Mouse (Mus musculus): ENCODE measurements at regions not wholly inside any gene's neighbourhood (a gene's known extent, or its start where the extent isn't known, plus 50 kb on each side); places are given as distances from the start of the nearest gene placed in this dataset.

DNA sequence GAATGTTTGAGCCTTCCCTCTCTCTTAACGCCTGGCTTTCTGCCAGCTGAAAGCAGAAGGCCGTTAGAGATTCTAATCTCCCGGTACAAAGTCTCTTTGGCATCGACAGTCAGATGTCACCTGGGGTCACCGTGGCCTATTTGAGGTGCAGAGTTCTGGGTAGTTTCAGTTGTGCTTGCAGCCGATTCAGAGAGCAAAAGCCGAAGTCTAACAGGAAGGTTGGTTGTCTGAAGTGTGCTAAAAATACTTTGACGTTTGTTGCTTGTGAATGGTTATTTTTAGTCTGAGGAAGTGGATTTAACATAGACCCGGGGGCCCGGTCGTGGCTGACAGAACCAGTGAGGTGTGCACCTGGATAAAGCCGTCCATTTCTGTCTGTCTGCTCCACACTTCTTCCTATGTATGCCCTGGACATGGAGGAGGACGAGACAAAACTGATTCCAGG lies 281.2 kb downstream of the Cd83 start:
- no peak for TF ChIP-seq CTCF (IDR thresholded peaks at IDR 0.05; ENCODE audit: extremely low read depth, insufficient read length, insufficient replicate concordance, low read depth, low read length)
- TF ChIP-seq POLR2A (IDR thresholded peaks at IDR 0.05; ENCODE audit: low read depth, low read length), result no peak

Data from small intestine, adult 2 months (tissue).